Mouse (Mus musculus) layer of hippocampus, adult 2 months (tissue): Measurements from ENCODE around the gene Gm20683. TPM values are rescaled to one million over a fixed set of nuclear protein-coding genes. Genes with fewer than 3 reads are reported as not detected.

Source experiments
- DNase-seq, 2 experiments: peaks; one replicate each; pipeline ENCODE4 v3.0.0; 2022; ENCODE audit warnings: low spot score in 2 of 2
- H3K27ac ChIP-seq: fragments of 200-600 bp; 2 replicates; pipeline ENCODE4 v1.8.1; 2022
- H3K4me3 ChIP-seq: fragments of 200-600 bp; 2 replicates; pipeline ENCODE4 v1.8.1; 2022; ENCODE audit warnings: mild to moderate bottlenecking
- CTCF ChIP-seq: fragments of 200-600 bp; conservative IDR thresholded peaks from 2 replicates; pipeline ENCODE4 v1.8.1; 2022; ENCODE audit warnings: antibody characterized with exemption, mild to moderate bottlenecking, moderate library complexity
- total RNA-seq, 2 experiments: library from RNA; stranded (reverse); gene quantifications; 2 replicates each; pipeline ENCODE4 v1.2.3; 2021

Gm20683 gene
- total RNA-seq, 2 experiments from 2014 or later, result 30.0 to 33.9 TPM

- TF ChIP-seq CTCF, result no peak
- H3K4me3 ChIP-seq, result no peak overlapping the region
- H3K27ac ChIP-seq, result peak overlapping the region; percentile 93; the same call in 1 of the 2 replicates
- DNase-seq, result no peak
These were observed 13.9 kb downstream of the Gm20683 start for GRCm38 (mm10) chr17:25827546-25828222.

- TF ChIP-seq CTCF, result no peak
- Histone ChIP-seq H3K27ac (no peak overlapping the region), H3K4me3 (no peak overlapping the region)
- DNase-seq, result no peak
These were observed 14.6 kb downstream of the Gm20683 start for GRCm38 (mm10) chr17:25827011-25827410.

DNA sequence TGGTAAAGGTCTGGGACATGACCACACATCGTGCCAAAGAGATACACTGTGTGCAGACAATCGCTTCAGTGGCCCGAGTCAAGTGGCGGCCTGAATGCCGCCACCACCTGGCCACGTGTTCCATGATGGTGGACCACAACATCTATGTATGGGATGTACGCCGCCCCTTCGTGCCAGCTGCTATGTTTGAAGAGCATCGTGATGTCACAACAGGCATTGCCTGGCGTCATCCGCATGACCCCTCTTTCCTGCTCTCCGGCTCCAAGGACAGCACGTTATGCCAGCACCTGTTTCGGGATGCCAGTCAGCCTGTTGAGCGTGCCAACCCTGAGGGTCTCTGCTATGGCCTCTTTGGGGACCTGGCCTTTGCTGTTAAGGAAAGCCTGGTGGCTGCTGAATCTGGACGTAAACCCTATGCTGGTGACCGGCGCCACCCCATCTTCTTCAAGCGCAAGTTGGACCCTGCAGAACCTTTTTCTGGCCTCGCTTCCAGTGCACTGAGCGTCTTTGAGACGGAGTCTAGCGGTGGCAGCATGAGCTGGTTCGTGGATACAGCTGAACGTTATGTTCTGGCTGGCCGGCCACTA is 15.5 kb downstream of the Gm20683 start:
- no peak overlapping the region for H3K27ac ChIP-seq
- DNase-seq, result no peak
- H3K4me3 ChIP-seq, result no peak overlapping the region
- TF ChIP-seq CTCF, result no peak

GRCm38 (mm10) chr17:25825311-25825710 is 16.3 kb downstream of the Gm20683 start:
- no peak for TF ChIP-seq CTCF
- no peak for DNase-seq
- Histone ChIP-seq H3K4me3 (no peak overlapping the region), H3K27ac (no peak overlapping the region)

DNA sequence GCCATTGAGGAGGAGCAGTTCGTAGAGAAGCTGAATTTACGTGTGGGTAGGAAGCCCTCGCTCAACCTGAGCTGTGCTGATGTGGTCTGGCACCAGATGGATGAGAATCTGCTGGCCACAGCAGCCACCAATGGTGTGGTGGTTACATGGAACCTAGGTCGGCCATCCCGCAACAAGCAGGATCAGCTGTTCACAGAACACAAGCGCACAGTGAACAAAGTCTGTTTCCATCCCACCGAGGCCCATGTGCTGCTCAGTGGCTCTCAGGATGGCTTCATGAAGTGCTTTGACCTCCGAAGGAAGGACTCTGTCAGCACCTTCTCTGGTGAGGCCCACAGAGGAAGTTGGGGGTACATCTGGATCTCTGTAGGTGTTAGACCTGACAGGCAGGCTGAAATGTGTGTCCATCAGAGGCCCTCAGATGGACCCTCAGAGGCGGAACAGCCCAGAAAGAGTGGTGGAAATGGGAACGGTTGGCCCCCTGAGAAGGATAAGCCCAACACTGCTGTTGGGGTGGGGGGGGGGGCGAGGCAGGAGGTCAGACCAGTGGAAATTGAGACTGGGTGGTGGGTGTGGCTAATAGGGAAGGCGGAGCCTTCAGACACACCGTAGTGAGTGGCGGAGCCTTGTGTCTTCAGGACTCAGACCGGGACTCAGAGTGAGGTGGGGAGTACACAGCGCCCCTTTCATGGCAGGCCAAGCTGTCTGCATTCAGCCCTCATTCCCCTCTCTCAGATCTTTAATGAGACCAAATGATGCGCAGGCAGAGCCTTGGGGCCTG is 17.0 kb downstream of the Gm20683 start:
- Histone ChIP-seq H3K27ac (peak overlapping the region; percentile 92; the same call in 1 of the 2 replicates), H3K4me3 (peak overlapping the region; percentile 61)
- no peak for DNase-seq
- TF ChIP-seq CTCF, result no peak

GRCm38 (mm10) chr17:25823452-25823851 is 18.1 kb downstream of the Gm20683 start, which contains the start of gene Wdr24:
Gene Wdr24, plus strand, starts transcription at chr17:25823627.
- peak within 1 kb of the TSS; percentile 92 for H3K27ac ChIP-seq
- no peak for TF ChIP-seq CTCF

DNA sequence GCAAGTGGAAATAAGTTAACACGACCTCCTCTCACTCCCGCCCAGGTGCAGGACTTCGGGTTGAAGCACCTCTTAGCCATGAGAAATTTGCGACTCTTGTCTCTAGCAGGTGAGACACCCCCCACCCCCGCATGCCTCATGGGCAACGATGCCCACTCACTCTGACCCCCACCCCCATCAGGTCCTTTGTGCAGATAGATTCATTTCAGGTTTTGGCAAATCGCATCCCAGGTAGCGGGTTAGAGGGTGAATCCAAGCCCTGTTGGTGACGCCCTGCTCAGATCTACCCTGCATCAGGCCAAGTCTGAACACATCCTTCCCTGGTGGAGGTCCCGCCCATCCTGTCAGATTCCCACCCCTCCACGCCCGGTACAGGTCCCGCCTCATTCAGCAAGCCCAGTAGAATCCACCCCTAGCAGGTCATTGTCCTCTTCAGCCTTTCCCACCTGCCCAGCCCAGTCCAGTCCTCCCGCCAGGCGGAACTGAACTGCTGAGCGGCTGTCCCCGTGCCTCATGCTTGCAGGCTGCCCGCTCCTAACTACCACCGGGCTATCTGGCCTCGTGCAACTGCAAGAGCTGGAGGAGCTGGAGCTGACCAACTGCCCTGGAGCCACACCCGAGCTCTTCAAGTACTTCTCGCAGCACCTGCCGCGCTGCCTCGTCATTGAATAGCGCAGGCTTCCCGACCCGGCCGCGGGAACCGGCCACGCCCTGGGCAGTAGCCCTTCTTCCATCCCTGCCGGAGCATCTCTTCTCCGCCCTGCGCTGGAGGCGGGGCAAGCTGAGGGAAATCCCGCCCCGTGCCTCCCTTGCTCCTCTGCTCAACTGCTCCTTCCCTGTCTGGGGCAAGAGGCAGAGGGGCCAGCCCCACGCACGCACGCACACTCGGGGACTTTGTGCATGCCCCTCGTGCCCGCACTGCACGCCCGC is 22.4 kb downstream of the Gm20683 start:
- DNase-seq, result no peak
- H3K27ac ChIP-seq, result peak overlapping the region; percentile 14; the same call in 1 of the 2 replicates
- no peak for TF ChIP-seq CTCF
- no peak overlapping the region for H3K4me3 ChIP-seq

More at GRCm38 (mm10) chr17:25823452-25823851, 18.1 kb downstream of the Gm20683 start, which contains the start of gene Wdr24:
- peak; percentile 81 to 83 for DNase-seq
- peak within 1 kb of the TSS; percentile 61 for H3K4me3 ChIP-seq

DNA sequence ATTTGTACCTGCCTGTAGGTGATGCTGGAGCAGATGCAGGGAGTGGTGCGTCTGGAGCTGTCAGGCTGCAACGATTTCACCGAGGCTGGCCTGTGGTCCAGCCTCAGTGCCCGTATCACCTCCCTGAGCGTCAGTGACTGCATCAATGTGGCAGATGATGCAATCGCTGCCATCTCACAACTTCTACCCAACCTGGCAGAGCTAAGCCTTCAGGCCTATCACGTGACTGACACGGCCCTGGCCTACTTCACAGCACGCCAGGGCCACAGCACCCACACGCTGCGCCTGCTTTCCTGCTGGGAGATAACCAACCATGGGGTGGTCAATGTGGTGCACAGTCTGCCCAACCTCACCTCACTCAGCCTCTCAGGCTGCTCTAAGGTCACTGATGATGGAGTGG is 23.9 kb downstream of the Gm20683 start:
- Histone ChIP-seq H3K27ac (no peak overlapping the region), H3K4me3 (no peak overlapping the region)
- TF ChIP-seq CTCF, result no peak
- DNase-seq, result no peak

GRCm38 (mm10) chr17:25813471-25813870 is 28.1 kb downstream of the Gm20683 start:
- peak overlapping the region; percentile 89 for H3K4me3 ChIP-seq
- peak; percentile 69 for TF ChIP-seq CTCF
- DNase-seq, result peak; percentile 82 to 92
- H3K27ac ChIP-seq, result peak overlapping the region; percentile 93

DNA sequence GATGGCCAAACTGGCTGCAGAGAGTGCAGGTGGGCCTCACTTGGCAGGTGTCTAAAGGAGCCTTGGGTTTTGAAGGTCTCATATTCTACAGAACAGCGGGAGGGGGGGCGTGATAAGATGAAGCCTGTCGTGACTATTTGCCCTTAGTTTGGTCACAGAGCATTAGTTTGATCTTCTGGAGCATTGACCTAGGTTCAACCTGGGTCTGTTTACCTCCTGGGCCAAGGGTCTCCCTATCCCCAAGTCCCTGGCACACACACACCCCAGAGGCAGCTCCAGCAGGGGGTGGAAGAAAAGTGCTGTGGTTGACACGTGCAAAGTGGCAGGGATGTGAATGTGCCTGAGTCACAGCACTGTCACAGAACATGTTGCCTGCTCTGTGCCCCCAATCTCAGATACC is 30.7 kb downstream of the Gm20683 start:
- H3K4me3 ChIP-seq, result peak overlapping the region; percentile 89
- TF ChIP-seq CTCF, result no peak
- no peak for DNase-seq
- peak overlapping the region; percentile 93 for H3K27ac ChIP-seq

GRCm38 (mm10) chr17:25809606-25810340 is 31.8 kb downstream of the Gm20683 start:
- H3K4me3 ChIP-seq, result peak overlapping the region; percentile 89
- no peak for TF ChIP-seq CTCF
- H3K27ac ChIP-seq, result peak overlapping the region; percentile 93
- no peak for DNase-seq
